Mouse (Mus musculus) bone marrow, adult 2 months (tissue): Measurements from ENCODE around the gene Rbp4.

Experiments
- CTCF ChIP-seq: fragments of 200-500 bp; IDR thresholded peaks from 2 replicates; pipeline ENCODE4 v1.5.1; 2011; ENCODE audit warnings: low read length, control low read depth; ENCODE audit not compliant: control insufficient read depth, insufficient read depth
- POLR2A ChIP-seq: fragments of 200-500 bp; IDR thresholded peaks from 2 replicates; pipeline ENCODE4 v1.6.1; 2011; ENCODE audit warnings: low read depth, mild to moderate bottlenecking, control low read depth, low read length, borderline replicate concordance; ENCODE audit not compliant: control insufficient read depth

- TF ChIP-seq POLR2A (no peak), CTCF (no peak)
Observed at GRCm38 (mm10) chr19:38107871-38108270, 17.2 kb downstream of the Rbp4 start.
